Mouse (Mus musculus): ENCODE results near the gene Btbd17. TPM values are rescaled to one million over a fixed set of nuclear protein-coding genes. Genes with fewer than 3 reads are reported as not detected.

The Btbd17 gene
- total RNA-seq (2023) = not detected

DNA sequence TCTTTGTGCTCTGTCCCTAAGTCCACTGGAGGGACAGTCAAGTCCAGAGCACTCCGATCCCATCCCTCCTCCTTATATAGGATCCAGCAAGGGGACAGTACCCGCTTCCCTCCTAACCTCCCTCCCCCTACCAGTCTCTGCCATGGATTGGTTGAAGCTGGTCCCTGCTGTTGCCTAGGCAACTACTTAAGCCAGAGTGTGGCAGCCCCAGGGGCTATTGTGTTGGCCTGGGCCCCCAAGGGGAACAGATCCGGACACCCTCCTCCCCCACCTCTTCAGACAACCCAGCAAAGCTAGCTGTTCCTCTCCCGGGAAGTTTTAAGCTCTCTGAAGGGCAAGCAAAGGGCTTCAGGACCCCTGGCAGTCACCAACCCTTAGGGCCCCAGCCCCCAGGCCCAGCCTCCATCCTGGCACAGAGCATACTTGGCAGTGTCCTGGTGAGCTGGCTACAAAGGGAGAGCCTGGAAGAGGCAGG lies at the start of gene Btbd17:
Gene Btbd17 (minus strand): TSS at position 98 of the 475 bp plus-strand sequence.

DNA sequence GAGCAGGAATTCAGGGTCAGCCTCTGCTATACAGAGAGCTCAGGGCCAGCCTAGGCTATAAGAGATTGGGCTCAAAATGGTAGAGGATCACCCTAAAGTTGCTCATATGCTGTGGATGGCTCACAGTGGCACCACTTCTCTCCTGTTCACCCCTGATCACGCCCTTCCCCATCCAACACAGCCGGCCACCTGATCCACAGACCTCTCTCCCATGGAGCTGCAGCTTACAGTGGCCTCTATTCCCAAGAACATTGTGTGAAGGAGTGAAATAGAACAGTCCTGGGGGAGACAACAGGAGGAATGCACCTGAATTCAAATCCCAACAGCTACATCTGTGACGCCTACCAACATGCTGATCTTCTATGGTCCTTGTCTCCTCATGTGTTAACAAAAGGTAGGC lies 2.9 kb upstream of the Btbd17 start, which contains the start of gene Gpr142:
Gene Gpr142 (plus strand): TSS at position 301 of the 400 bp plus-strand sequence.

DNA sequence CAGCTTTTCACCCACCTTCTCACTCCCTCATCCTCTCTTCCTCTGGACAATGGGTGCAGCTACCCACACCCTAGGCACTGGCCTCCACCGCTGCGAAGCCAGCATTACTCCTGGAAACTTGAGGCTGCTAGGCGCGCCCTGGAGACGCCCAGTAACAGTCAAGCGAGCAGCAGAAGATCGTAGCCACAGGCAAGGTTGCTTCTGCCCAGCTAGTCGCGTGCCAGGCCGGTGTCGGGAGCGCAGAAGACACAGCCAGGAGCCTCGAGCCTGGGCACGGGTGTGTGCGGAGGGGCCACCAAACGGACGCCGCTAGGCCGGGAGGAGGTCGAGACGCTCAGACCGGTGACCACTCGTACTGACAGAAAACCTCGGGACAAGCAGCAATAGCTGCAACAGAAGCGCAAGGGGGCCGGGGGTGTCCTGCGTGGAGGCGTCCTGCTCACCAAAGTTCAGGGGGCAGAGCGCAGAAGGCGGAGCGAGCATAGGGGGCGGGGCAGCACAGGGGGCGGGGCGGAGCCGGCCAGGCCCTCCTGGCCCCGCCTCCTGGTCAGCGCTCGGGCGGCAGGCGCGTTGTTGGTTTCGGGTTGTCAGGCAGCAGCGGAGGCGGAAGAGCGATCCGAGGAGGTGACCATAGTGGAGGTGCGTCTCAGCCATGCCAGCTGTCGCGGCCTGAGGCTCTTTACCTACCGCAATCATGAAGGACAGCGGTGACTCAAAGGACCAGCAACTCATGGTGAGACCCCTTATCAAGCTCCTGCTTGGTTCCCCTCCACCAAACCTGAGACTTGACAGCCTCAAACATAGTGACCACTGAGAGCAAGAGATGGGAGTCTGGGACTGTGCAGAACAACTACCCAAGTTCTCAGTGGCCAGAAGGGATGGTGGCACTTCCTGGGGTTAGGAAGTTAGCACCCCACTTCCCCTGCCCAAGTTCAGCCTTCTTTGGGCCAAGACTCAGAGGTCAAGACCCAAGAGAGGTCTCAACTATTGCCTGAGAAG lies 30.6 kb downstream of the Btbd17 start, which contains the start of gene Kif19a:
Gene Kif19a (plus strand): TSS at position 569 of the 999 bp plus-strand sequence.

Other genes starting within 250 kb of the Btbd17 start
- 2,702 TPM for gene Rpl38, start 127.4 kb downstream of the Btbd17 start, total RNA-seq (2023)
- 0.86 TPM for gene Ttyh2, start 120.5 kb downstream of the Btbd17 start, total RNA-seq (2023)
- gene Dnaic2, start 68.5 kb downstream of the Btbd17 start, total RNA-seq (2023) = not detected
- not detected for gene Kif19a, start 30.6 kb downstream of the Btbd17 start, total RNA-seq (2023)
- gene Gpr142, start 3.0 kb upstream of the Btbd17 start, total RNA-seq (2023) = not detected
- 0.92 TPM for gene Gprc5c, start 55.2 kb upstream of the Btbd17 start, total RNA-seq (2023)
- 2.2 TPM for gene Cd300a, start 94.1 kb upstream of the Btbd17 start, total RNA-seq (2023)
- 0.30 TPM for gene Cd300lb, start 138.4 kb upstream of the Btbd17 start, total RNA-seq (2023)
- not detected for gene Cd300c, start 173.2 kb upstream of the Btbd17 start, total RNA-seq (2023)
- 1.0 TPM for gene Cd300ld, start 194.0 kb upstream of the Btbd17 start, total RNA-seq (2023)
- gene Cd300c2, start 205.9 kb upstream of the Btbd17 start, total RNA-seq (2023) = 1.3 TPM
- gene Cd300ld2, start 220.2 kb upstream of the Btbd17 start, total RNA-seq (2023) = not detected
- not detected for gene Cd300ld4, start 231.1 kb upstream of the Btbd17 start, total RNA-seq (2023)
- 0.83 TPM for gene Cd300ld5, start 241.8 kb upstream of the Btbd17 start, total RNA-seq (2023)

Measured in CD4-positive naive resting alpha-beta T cell, adult 57 days (primary cell).